Mouse (Mus musculus): ENCODE data around the gene Sntb2.
"Not testable (repeated sequence)": the region's sequence is repeated elsewhere in the genome, so short reads cannot be mapped to it uniquely, and the experiment has no call there.

Sntb2 gene

GRCm38 (mm10) chr8:106969964-106970363, 34.4 kb downstream of the Sntb2 start:
- Histone ChIP-seq H3K36me3 (ENCODE audit: insufficient read depth, low read length) (peaks cover 8% of the 10 kb centered on the region; the same call in 1 of the 2 replicates), H3K4me3 (replicated peaks; ENCODE audit: low read length) (no peak overlapping the region), H3K9me3 (ENCODE audit: low read length) (no peaks in the 10 kb centered on the region), H3K4me1 (replicated peaks; ENCODE audit: low read depth, low read length) (peaks cover 88% of the 10 kb centered on the region), H3K27me3 (ENCODE audit: insufficient read depth, low read length) (no peaks in the 10 kb centered on the region)
- TF ChIP-seq POU5F1 (IDR thresholded peaks at IDR 0.05; ENCODE audit: borderline replicate concordance, low read length) (no peak), NANOG (IDR thresholded peaks at IDR 0.05; ENCODE audit: borderline replicate concordance, low read length) (no peak), CTCF (conservative IDR thresholded peaks at IDR 0.05; ENCODE audit: low read length) (no peak)

DNA sequence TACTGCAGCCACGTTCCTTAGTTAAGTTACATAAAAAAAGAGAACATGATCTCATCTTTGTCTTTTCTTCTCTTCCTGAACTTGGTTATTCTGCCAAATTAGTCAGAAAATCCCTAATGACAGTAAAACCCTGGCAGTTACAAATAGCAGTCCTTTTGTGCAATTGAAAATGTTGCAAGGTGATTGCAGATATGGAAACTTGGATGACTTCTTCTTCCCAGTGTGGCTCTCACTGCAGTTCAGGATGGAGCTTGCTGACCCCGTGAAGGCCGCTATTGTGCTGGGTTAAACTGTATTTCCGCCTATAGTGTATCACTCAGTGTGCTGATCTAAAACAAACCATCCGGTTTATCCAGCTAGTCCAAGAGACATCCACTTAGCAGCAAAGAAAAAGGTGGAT, 36.4 kb downstream of the Sntb2 start:
- Histone ChIP-seq H3K4me3 (replicated peaks; ENCODE audit: low read length) (no peak overlapping the region), H3K4me1 (replicated peaks; ENCODE audit: low read depth, low read length) (peaks cover 91% of the 10 kb centered on the region)
- TF ChIP-seq CTCF (conservative IDR thresholded peaks at IDR 0.05; ENCODE audit: low read length) (no peak), NANOG (IDR thresholded peaks at IDR 0.05; ENCODE audit: borderline replicate concordance, low read length) (no peak), POU5F1 (IDR thresholded peaks at IDR 0.05; ENCODE audit: borderline replicate concordance, low read length) (no peak)

GRCm38 (mm10) chr8:106972538-106973264, 37.2 kb downstream of the Sntb2 start:
- no peak for TF ChIP-seq POU5F1 (IDR thresholded peaks at IDR 0.05; ENCODE audit: borderline replicate concordance, low read length)
- Histone ChIP-seq H3K4me3 (replicated peaks; ENCODE audit: low read length) (no peak overlapping the region), H3K4me1 (replicated peaks; ENCODE audit: low read depth, low read length) (peaks cover 87% of the 10 kb centered on the region), H3K27me3 (ENCODE audit: insufficient read depth, low read length) (no peaks in the 10 kb centered on the region), H3K36me3 (ENCODE audit: insufficient read depth, low read length) (peaks cover 13% of the 10 kb centered on the region), H3K9me3 (ENCODE audit: low read length) (no peaks in the 10 kb centered on the region)

More for the DNA sequence above, 36.4 kb downstream of the Sntb2 start:
- Histone ChIP-seq H3K27me3 (ENCODE audit: insufficient read depth, low read length) (no peaks in the 10 kb centered on the region), H3K9me3 (ENCODE audit: low read length) (no peaks in the 10 kb centered on the region), H3K36me3 (ENCODE audit: insufficient read depth, low read length) (peaks cover 13% of the 10 kb centered on the region)

GRCm38 (mm10) chr8:106973526-106973925, 38.0 kb downstream of the Sntb2 start:
- H3K27me3 ChIP-seq (ENCODE audit: insufficient read depth, low read length); H3K9me3 ChIP-seq (ENCODE audit: low read length): not testable (repeated sequence)
- peaks cover 81% of the 10 kb centered on the region for H3K4me1 ChIP-seq (replicated peaks; ENCODE audit: low read depth, low read length)

DNA sequence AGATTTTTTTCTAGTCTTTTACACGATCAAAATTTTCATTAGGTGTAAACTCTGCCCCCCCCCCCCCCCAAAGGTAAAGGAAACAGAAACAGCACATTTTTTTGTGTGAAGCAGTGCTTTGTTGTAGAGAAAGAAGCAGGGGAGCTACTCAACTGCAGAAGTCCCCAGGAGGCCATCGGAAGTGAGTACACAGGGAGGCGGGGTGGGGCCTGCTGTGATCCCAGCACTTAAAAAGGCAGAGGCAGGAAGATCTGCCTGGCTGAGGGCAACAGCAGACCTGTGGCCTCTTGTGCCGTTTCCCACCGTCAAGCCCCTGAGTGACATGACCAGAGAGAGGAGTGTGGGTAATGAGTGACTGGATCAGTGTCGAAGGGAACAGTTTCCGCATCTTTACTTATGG, 39.2 kb downstream of the Sntb2 start:
- no peaks in the 10 kb centered on the region for H3K9me3 ChIP-seq (ENCODE audit: low read length)

More at GRCm38 (mm10) chr8:106973526-106973925, 38.0 kb downstream of the Sntb2 start:
- peaks cover 12% of the 10 kb centered on the region for H3K36me3 ChIP-seq (ENCODE audit: insufficient read depth, low read length)
- not testable (repeated sequence) for H3K4me3 ChIP-seq (replicated peaks; ENCODE audit: low read length)

GRCm38 (mm10) chr8:106975764-106976163, 40.2 kb downstream of the Sntb2 start:
- no peak for TF ChIP-seq NANOG (IDR thresholded peaks at IDR 0.05; ENCODE audit: borderline replicate concordance, low read length)
- no peak for TF ChIP-seq POU5F1 (IDR thresholded peaks at IDR 0.05; ENCODE audit: borderline replicate concordance, low read length)
- TF ChIP-seq CTCF (conservative IDR thresholded peaks at IDR 0.05; ENCODE audit: low read length), result no peak
- no peaks in the 10 kb centered on the region for H3K9me3 ChIP-seq (ENCODE audit: low read length)
- H3K36me3 ChIP-seq (ENCODE audit: insufficient read depth, low read length), result peaks cover 13% of the 10 kb centered on the region
- H3K4me3 ChIP-seq (replicated peaks; ENCODE audit: low read length), result no peak overlapping the region
- H3K4me1 ChIP-seq (replicated peaks; ENCODE audit: low read depth, low read length), result peaks cover 73% of the 10 kb centered on the region
- no peaks in the 10 kb centered on the region for H3K27me3 ChIP-seq (ENCODE audit: insufficient read depth, low read length)

More for the DNA sequence above, 39.2 kb downstream of the Sntb2 start:
- H3K27me3 ChIP-seq (ENCODE audit: insufficient read depth, low read length), result no peaks in the 10 kb centered on the region
- peaks cover 9% of the 10 kb centered on the region for H3K36me3 ChIP-seq (ENCODE audit: insufficient read depth, low read length)
- peaks cover 82% of the 10 kb centered on the region for H3K4me1 ChIP-seq (replicated peaks; ENCODE audit: low read depth, low read length)
- TF ChIP-seq CTCF (conservative IDR thresholded peaks at IDR 0.05; ENCODE audit: low read length) (no peak), POU5F1 (IDR thresholded peaks at IDR 0.05; ENCODE audit: borderline replicate concordance, low read length) (no peak), NANOG (IDR thresholded peaks at IDR 0.05; ENCODE audit: borderline replicate concordance, low read length) (no peak)
- 0 out of 2 replicates have a peak overlapping the region, but pooled peaks have one; percentile 11 for H3K4me3 ChIP-seq (replicated peaks; ENCODE audit: low read length)

- Histone ChIP-seq H3K36me3 (ENCODE audit: insufficient read depth, low read length) (peaks cover 20% of the 10 kb centered on the region), H3K9me3 (ENCODE audit: low read length) (no peaks in the 10 kb centered on the region), H3K4me1 (replicated peaks; ENCODE audit: low read depth, low read length) (peaks cover 66% of the 10 kb centered on the region), H3K27me3 (ENCODE audit: insufficient read depth, low read length) (no peaks in the 10 kb centered on the region), H3K4me3 (replicated peaks; ENCODE audit: low read length) (no peak overlapping the region)
- TF ChIP-seq NANOG (IDR thresholded peaks at IDR 0.05; ENCODE audit: borderline replicate concordance, low read length), result no peak
- TF ChIP-seq POU5F1 (IDR thresholded peaks at IDR 0.05; ENCODE audit: borderline replicate concordance, low read length), result no peak
- no peak for TF ChIP-seq CTCF (conservative IDR thresholded peaks at IDR 0.05; ENCODE audit: low read length)
Observed at GRCm38 (mm10) chr8:106976436-106976835, 40.9 kb downstream of the Sntb2 start.

- no peaks in the 10 kb centered on the region for H3K27me3 ChIP-seq (ENCODE audit: insufficient read depth, low read length)
- TF ChIP-seq POU5F1 (IDR thresholded peaks at IDR 0.05; ENCODE audit: borderline replicate concordance, low read length) (no peak), CTCF (conservative IDR thresholded peaks at IDR 0.05; ENCODE audit: low read length) (no peak), NANOG (IDR thresholded peaks at IDR 0.05; ENCODE audit: borderline replicate concordance, low read length) (no peak)
- H3K4me1 ChIP-seq (replicated peaks; ENCODE audit: low read depth, low read length), result peaks cover 43% of the 10 kb centered on the region
- no peak overlapping the region for H3K4me3 ChIP-seq (replicated peaks; ENCODE audit: low read length)
- H3K9me3 ChIP-seq (ENCODE audit: low read length), result no peaks in the 10 kb centered on the region
- peaks cover 42% of the 10 kb centered on the region for H3K36me3 ChIP-seq (ENCODE audit: insufficient read depth, low read length)
Observed at GRCm38 (mm10) chr8:106978755-106979251, 43.3 kb downstream of the Sntb2 start.

GRCm38 (mm10) chr8:106985404-106985821, 49.9 kb downstream of the Sntb2 start:
- H3K36me3 ChIP-seq (ENCODE audit: insufficient read depth, low read length), result peaks cover 87% of the 10 kb centered on the region
- no peak overlapping the region for H3K4me3 ChIP-seq (replicated peaks; ENCODE audit: low read length)
- no peaks in the 10 kb centered on the region for H3K27me3 ChIP-seq (ENCODE audit: insufficient read depth, low read length)
- no peak for TF ChIP-seq CTCF (conservative IDR thresholded peaks at IDR 0.05; ENCODE audit: low read length)
- peaks cover 42% of the 10 kb centered on the region for H3K4me1 ChIP-seq (replicated peaks; ENCODE audit: low read depth, low read length)
- no peaks in the 10 kb centered on the region for H3K9me3 ChIP-seq (ENCODE audit: low read length)
